Mouse (Mus musculus) thymus, adult 18-20 months (tissue): ENCODE results near the gene Nptx2.

Experiments
- DNase-seq, 2 experiments: peaks; one replicate each; pipeline ENCODE4 v3.0.0; 2022; ENCODE audit warnings: mixed read lengths in 2 of 2

The Nptx2 gene

GRCm38 (mm10) chr5:144591248-144591880, 45.7 kb downstream of the Nptx2 start:
- DNase-seq, result no peak

GRCm38 (mm10) chr5:144594796-144595195, 49.1 kb downstream of the Nptx2 start:
- DNase-seq, result no peak
